Mouse (Mus musculus) gastrocnemius, adult 2 months (tissue): ENCODE data around the gene Prepl. TPM values are rescaled to one million over a fixed set of nuclear protein-coding genes. Genes with fewer than 3 reads are reported as not detected.
A peak's percentile ranks its signal among the peaks of the same experiment; 100 is the strongest.

ENCODE experiments used
- DNase-seq: peaks from one replicate; pipeline ENCODE4 v3.0.0; 2022
- H3K27ac ChIP-seq: fragments of 200-600 bp; 2 replicates; pipeline ENCODE4 v1.8.1; 2022; ENCODE audit warnings: mild to moderate bottlenecking
- H3K4me3 ChIP-seq: fragments of 200-600 bp; 2 replicates; pipeline ENCODE4 v1.8.1; 2022; ENCODE audit warnings: mild to moderate bottlenecking, moderate library complexity
- CTCF ChIP-seq: fragments of 200-600 bp; IDR thresholded peaks from 2 replicates; pipeline ENCODE4 v1.8.1; 2022; ENCODE audit warnings: antibody characterized with exemption, mild to moderate bottlenecking, moderate library complexity
- intact Hi-C: fragments of 180-260 bp; cut with DNase I; formaldehyde crosslinking; loops from one replicate; pipeline ENCODE4 v1.15.1; 2025
- total RNA-seq, 2 experiments: library from RNA; stranded (reverse); gene quantifications; 2 replicates each; pipeline ENCODE4 v1.2.3; 2021

The Prepl gene
- total RNA-seq, 2 experiments from 2014 or later = 20.4 to 29.6 TPM

GRCm38 (mm10) chr17:85059136-85059535 lies 30.9 kb downstream of the Prepl start:
- TF ChIP-seq CTCF = no peak
- Histone ChIP-seq H3K27ac (no peak overlapping the region), H3K4me3 (no peak overlapping the region)
- intact Hi-C loops = no loop called here
- DNase-seq = no peak

- Histone ChIP-seq H3K4me3 (no peak overlapping the region), H3K27ac (no peak overlapping the region)
- intact Hi-C loops = no loop called here
- DNase-seq = no peak
- no peak for TF ChIP-seq CTCF
Observed at GRCm38 (mm10) chr17:85058276-85058675, 31.8 kb downstream of the Prepl start.

- H3K4me3 ChIP-seq = no peak overlapping the region
- DNase-seq = no peak
- H3K27ac ChIP-seq = no peak overlapping the region
- intact Hi-C loops = no loop called here
- TF ChIP-seq CTCF = no peak
Observed at GRCm38 (mm10) chr17:85048379-85048778, 41.7 kb downstream of the Prepl start.

- intact Hi-C loops = no loop called here
- no peak for DNase-seq
- no peak overlapping the region for H3K27ac ChIP-seq
- no peak overlapping the region for H3K4me3 ChIP-seq
- TF ChIP-seq CTCF = peak; percentile 1; the same call in 1 of the 2 replicates
Observed at GRCm38 (mm10) chr17:85045160-85045559, 44.9 kb downstream of the Prepl start.

- DNase-seq = no peak
- no peak for TF ChIP-seq CTCF
- intact Hi-C loops = no loop called here
- H3K27ac ChIP-seq = no peak overlapping the region
- no peak overlapping the region for H3K4me3 ChIP-seq
Observed at GRCm38 (mm10) chr17:85044466-85044865, 45.6 kb downstream of the Prepl start.

GRCm38 (mm10) chr17:85043404-85043816 lies 46.6 kb downstream of the Prepl start:
- Histone ChIP-seq H3K27ac (no peak overlapping the region), H3K4me3 (no peak overlapping the region)
- intact Hi-C loops = no loop called here
- TF ChIP-seq CTCF = no peak
- no peak for DNase-seq

- TF ChIP-seq CTCF = no peak
- intact Hi-C loops = no loop called here
- H3K27ac ChIP-seq = no peak overlapping the region
- H3K4me3 ChIP-seq = no peak overlapping the region
- no peak for DNase-seq
Observed at GRCm38 (mm10) chr17:85042419-85042818, 47.6 kb downstream of the Prepl start.

- DNase-seq = no peak
- no peak overlapping the region for H3K4me3 ChIP-seq
- no peak for TF ChIP-seq CTCF
- intact Hi-C loops = no loop called here
- H3K27ac ChIP-seq = no peak overlapping the region
Observed at GRCm38 (mm10) chr17:85040913-85041312, 49.1 kb downstream of the Prepl start.

GRCm38 (mm10) chr17:85038761-85039160 lies 51.3 kb downstream of the Prepl start:
- no peak overlapping the region for H3K27ac ChIP-seq
- no peak overlapping the region for H3K4me3 ChIP-seq
- DNase-seq = no peak
- TF ChIP-seq CTCF = no peak
- intact Hi-C loops = no loop called here

- intact Hi-C loops = no loop called here
- no peak overlapping the region for H3K27ac ChIP-seq
- no peak for DNase-seq
- H3K4me3 ChIP-seq = no peak overlapping the region
- no peak for TF ChIP-seq CTCF
Observed at GRCm38 (mm10) chr17:85038311-85038710, 51.7 kb downstream of the Prepl start.

- no peak overlapping the region for H3K27ac ChIP-seq
- intact Hi-C loops = no loop called here
Observed at GRCm38 (mm10) chr17:85037855-85038254, 52.2 kb downstream of the Prepl start.

GRCm38 (mm10) chr17:85034068-85034467 lies 56.0 kb downstream of the Prepl start:
- DNase-seq = no peak
- Histone ChIP-seq H3K27ac (no peak overlapping the region), H3K4me3 (no peak overlapping the region)
- intact Hi-C loops = no loop called here
- TF ChIP-seq CTCF = no peak

More at GRCm38 (mm10) chr17:85037855-85038254, 52.2 kb downstream of the Prepl start:
- no peak for DNase-seq
- TF ChIP-seq CTCF = no peak
- no peak overlapping the region for H3K4me3 ChIP-seq

GRCm38 (mm10) chr17:85033087-85033486 lies 57.0 kb downstream of the Prepl start:
- TF ChIP-seq CTCF = no peak
- Histone ChIP-seq H3K4me3 (no peak overlapping the region), H3K27ac (no peak overlapping the region)
- intact Hi-C loops = no loop called here
- no peak for DNase-seq

GRCm38 (mm10) chr17:85030651-85031050 lies 59.4 kb downstream of the Prepl start:
- no peak for TF ChIP-seq CTCF
- DNase-seq = no peak
- intact Hi-C loops = no loop called here

GRCm38 (mm10) chr17:85028797-85029196 lies 61.2 kb downstream of the Prepl start:
- H3K27ac ChIP-seq = no peak overlapping the region
- H3K4me3 ChIP-seq = no peak overlapping the region
- TF ChIP-seq CTCF = no peak
- intact Hi-C loops = no loop called here
- no peak for DNase-seq

More at GRCm38 (mm10) chr17:85030651-85031050, 59.4 kb downstream of the Prepl start:
- no peak overlapping the region for H3K4me3 ChIP-seq
- H3K27ac ChIP-seq = no peak overlapping the region
